9 mouse cellular contexts compared by ENCODE assay signal in the genomic region with DNA sequence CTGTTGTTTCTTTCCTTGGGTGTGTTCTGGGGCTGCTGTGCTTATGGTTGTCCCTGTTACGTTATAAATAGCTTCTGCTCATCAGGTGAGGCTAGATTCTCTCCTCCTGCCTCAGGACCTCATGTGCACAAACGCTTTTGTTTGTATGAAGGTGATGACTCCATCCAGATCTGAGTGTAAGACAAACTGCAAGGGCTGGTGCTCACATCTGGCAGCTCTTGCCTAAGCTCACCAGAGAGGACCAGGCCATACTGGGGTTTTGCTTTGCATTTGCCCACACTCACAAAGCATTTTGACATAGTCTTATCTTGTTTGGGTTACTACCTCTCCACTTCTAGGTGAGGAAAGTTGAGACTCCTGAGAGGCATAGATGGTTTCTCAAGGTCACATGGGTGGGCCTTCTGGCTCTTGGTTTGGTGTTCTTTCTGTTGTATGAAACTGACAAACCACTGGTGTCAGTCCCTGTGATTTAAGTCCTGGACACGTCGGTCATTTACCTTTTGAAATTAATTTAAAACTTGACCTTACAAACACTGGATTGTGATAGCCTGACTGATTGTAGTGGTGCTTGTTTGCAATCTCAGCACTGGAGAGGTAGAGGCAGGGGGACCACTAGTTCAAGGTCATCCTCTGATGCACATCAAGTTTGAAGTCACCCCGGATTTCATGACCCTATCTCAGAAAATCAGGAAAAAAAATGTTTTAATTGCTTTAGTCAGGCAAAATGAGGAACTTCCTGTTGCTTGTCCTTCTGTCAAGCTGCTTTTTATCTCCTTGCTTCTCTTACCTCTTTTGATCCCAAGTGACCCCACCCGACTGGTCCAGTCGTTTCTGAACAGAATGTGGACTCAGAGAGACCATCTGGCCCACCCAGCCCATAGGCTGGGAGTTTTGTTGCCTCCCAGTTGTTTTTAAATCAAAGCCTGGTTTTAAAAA. TPM values are rescaled to one million over a fixed set of nuclear protein-coding genes. Genes with fewer than 3 reads are reported as not detected.
DNase-seq lines count a peak whose midpoint lies in the region; ATAC-seq and TF ChIP-seq lines count a peak whose summit lies in the region.
"Had no signal": no experiment of that assay in that cellular context is flagged by ENCODE, and none has a peak within 500 bp of the region (broad histone marks: within the 10 kb centered on the region; RNA-seq: fewer than 3 reads in every experiment).

No protein-coding gene starts in this region.

- H3K9ac ChIP-seq in heart, embryonic 15.5 days = peak overlapping the region; percentile 89; the same call in 1 of the 2 replicates
- peak overlapping the region; percentile 79 for H3K9ac ChIP-seq in midbrain, embryonic 11.5 days (ENCODE audit: low read length)

- no peak for DNase-seq in heart, postnatal 25 days (ENCODE audit: low spot score)
- DNase-seq in hindbrain, embryonic 10.5 days (ENCODE audit: low spot score) = no peak
- peak; percentile 73 for DNase-seq in midbrain, embryonic 11.5 days (ENCODE audit: low spot score, missing footprints)
- no peak for DNase-seq in right cerebral cortex, adult 18-20 months
- DNase-seq in thymus, postnatal 14 days = no peak
- DNase-seq in spleen, postnatal 14 days (ENCODE audit: low spot score in 2 of 2) = no peak
- DNase-seq: right cerebral cortex, postnatal 25 days had no signal

- no peak for TF ChIP-seq CTCF in bone marrow macrophage, adult 2 months (IDR thresholded peaks at IDR 0.05; ENCODE audit: low read depth, low read length)

- no peak for TF ChIP-seq POLR2A in bone marrow macrophage, adult 2 months (IDR thresholded peaks at IDR 0.05; ENCODE audit: borderline replicate concordance, low read depth, low read length)

- no peaks in the 10 kb centered on the region for H3K27me3 ChIP-seq in heart, embryonic 15.5 days
- peaks cover 6% of the 10 kb centered on the region; the same call in 1 of the 2 replicates for H3K27me3 ChIP-seq in hindbrain, embryonic 10.5 days (ENCODE audit: insufficient read depth, poor library complexity, severe bottlenecking)
- no peaks in the 10 kb centered on the region for H3K27me3 ChIP-seq in midbrain, embryonic 11.5 days (ENCODE audit: control insufficient read depth, insufficient read depth, low read length)

- 59% methylated on average over 7 of the region's 7 CpGs for WGBS in heart, embryonic 15.5 days
- WGBS in hindbrain, embryonic 10.5 days = 77% methylated on average over 7 of the region's 7 CpGs
- WGBS in midbrain, embryonic 11.5 days = 81% methylated on average over 7 of the region's 7 CpGs

- H3K36me3 ChIP-seq in heart, embryonic 15.5 days = peaks cover 29% of the 10 kb centered on the region; the same call in 1 of the 2 replicates
- peaks cover 31% of the 10 kb centered on the region for H3K36me3 ChIP-seq in hindbrain, embryonic 10.5 days
- H3K36me3 ChIP-seq in midbrain, embryonic 11.5 days (ENCODE audit: control insufficient read depth, insufficient read depth, low read length) = peaks cover 5% of the 10 kb centered on the region; the same call in 1 of the 2 replicates

- intact Hi-C loops in heart, postnatal 25 days (cut with DNase I) = loop anchor here (5.0 kb wide), 1 partner anchor 44 kb away; a partner anchor contains a TSS

- 0 out of 2 replicates have a peak overlapping the region, but pooled peaks have one; percentile 17 for H3K27ac ChIP-seq in heart, embryonic 15.5 days
- H3K27ac ChIP-seq in bone marrow macrophage, adult 2 months (ENCODE audit: insufficient read depth, low read depth, low read length) = peak overlapping the region; percentile 68
- H3K27ac ChIP-seq in hindbrain, embryonic 10.5 days = no peak overlapping the region
- no peak overlapping the region for H3K27ac ChIP-seq in midbrain, embryonic 11.5 days (ENCODE audit: low read depth, low read length)

- H3K4me2 ChIP-seq in heart, embryonic 15.5 days = peak overlapping the region; percentile 82
- H3K4me2 ChIP-seq in midbrain, embryonic 11.5 days = peak overlapping the region; percentile 90

- no peak for ATAC-seq in heart, embryonic 15.5 days (replicated peaks; ENCODE audit: insufficient number of reproducible peaks, insufficient read depth, low FRiP score, low read depth)
- no peak for ATAC-seq in midbrain, embryonic 11.5 days (ENCODE audit: low FRiP score)

- H3K4me3 ChIP-seq in heart, embryonic 15.5 days = peak overlapping the region; percentile 83; the same call in 1 of the 2 replicates
- H3K4me3 ChIP-seq in bone marrow macrophage, adult 2 months (ENCODE audit: insufficient read depth, low read length) = peak overlapping the region; percentile 83; the same call in 1 of the 2 replicates
- peak overlapping the region; percentile 88 for H3K4me3 ChIP-seq in hindbrain, embryonic 10.5 days
- H3K4me3 ChIP-seq in midbrain, embryonic 11.5 days (ENCODE audit: low read depth, low read length) = no peak overlapping the region; the same call in 1 of the 2 replicates

- no peaks in the 10 kb centered on the region for H3K9me3 ChIP-seq in heart, embryonic 15.5 days (replicated peaks)
- H3K9me3 ChIP-seq in hindbrain, embryonic 10.5 days = no peaks in the 10 kb centered on the region
- no peaks in the 10 kb centered on the region for H3K9me3 ChIP-seq in midbrain, embryonic 11.5 days (ENCODE audit: control insufficient read depth, low read length)

- H3K4me1 ChIP-seq in heart, embryonic 15.5 days (replicated peaks) = peaks cover 33% of the 10 kb centered on the region
- H3K4me1 ChIP-seq in bone marrow macrophage, adult 2 months (ENCODE audit: control insufficient read depth, insufficient read depth, low read length) = peaks cover 38% of the 10 kb centered on the region
- H3K4me1 ChIP-seq in hindbrain, embryonic 10.5 days (replicated peaks) = peaks cover 46% of the 10 kb centered on the region
- peaks cover 23% of the 10 kb centered on the region for H3K4me1 ChIP-seq in midbrain, embryonic 11.5 days (ENCODE audit: control insufficient read depth, insufficient read depth, low read length)

RNA-seq across cellular contexts. Expression of a gene that starts 10.7 kb away (rescaled TPM):
- 22.9 and 25.9 TPM in 2 replicates for polyA plus RNA-seq in heart, embryonic 15.5 days (2015; fragmentation: Nextera tagmentation; extraction: Ambion mirVana)
- 100 to 1,000 TPM in 1 of 2 experiments, 10 to 100 TPM in 1; 64.1 to 135 TPM for total RNA-seq in heart, postnatal 25 days (2021)
- polyA plus RNA-seq in bone marrow macrophage, adult 2 months (2012; ENCODE audit: insufficient read depth, insufficient read length, missing spikeins) = 69.3 and 74.1 TPM in 2 replicates
- polyA plus RNA-seq in hindbrain, embryonic 10.5 days (2016; fragmentation: Nextera tagmentation; extraction: Ambion mirVana) = 16.4 and 19.4 TPM in 2 replicates
- 11.0 and 12.9 TPM in 2 replicates for polyA plus RNA-seq in midbrain, embryonic 11.5 days (2014; fragmentation: Nextera tagmentation; extraction: Ambion mirVana)

RNA-seq across cellular contexts. Expression of a gene that starts 45.6 kb away (rescaled TPM):
- polyA plus RNA-seq in heart, embryonic 15.5 days (2015; fragmentation: Nextera tagmentation; extraction: Ambion mirVana) = 15.8 and 17.6 TPM in 2 replicates
- 10 to 100 TPM; 66.9 to 95.5 TPM for total RNA-seq in heart, postnatal 25 days (2021)
- polyA plus RNA-seq in bone marrow macrophage, adult 2 months (2012; ENCODE audit: insufficient read depth, insufficient read length, missing spikeins) = 35.4 and 35.8 TPM in 2 replicates
- polyA plus RNA-seq in hindbrain, embryonic 10.5 days (2016; fragmentation: Nextera tagmentation; extraction: Ambion mirVana) = 18.6 and 19.1 TPM in 2 replicates
- 10.4 and 12.9 TPM in 2 replicates for polyA plus RNA-seq in midbrain, embryonic 11.5 days (2014; fragmentation: Nextera tagmentation; extraction: Ambion mirVana)

RNA-seq across cellular contexts. Expression of a gene that starts 58.7 kb away (rescaled TPM):
- 70.5 and 97.6 TPM in 2 replicates for polyA plus RNA-seq in heart, embryonic 15.5 days (2015; fragmentation: Nextera tagmentation; extraction: Ambion mirVana)
- total RNA-seq in heart, postnatal 25 days (2021) = 10 to 100 TPM; 29.7 to 38.0 TPM
- 45.5 and 51.6 TPM in 2 replicates for polyA plus RNA-seq in bone marrow macrophage, adult 2 months (2012; ENCODE audit: insufficient read depth, insufficient read length, missing spikeins)
- 212 and 249 TPM in 2 replicates for polyA plus RNA-seq in hindbrain, embryonic 10.5 days (2016; fragmentation: Nextera tagmentation; extraction: Ambion mirVana)
- polyA plus RNA-seq in midbrain, embryonic 11.5 days (2014; fragmentation: Nextera tagmentation; extraction: Ambion mirVana) = 179 and 197 TPM in 2 replicates

RNA-seq across cellular contexts. Expression of a gene that starts 59.1 kb away (rescaled TPM):
- polyA plus RNA-seq in heart, embryonic 15.5 days (2015; fragmentation: Nextera tagmentation; extraction: Ambion mirVana) = 610 and 636 TPM in 2 replicates
- total RNA-seq in heart, postnatal 25 days (2021) = 1,000 to 10,000 TPM; 2,060 to 2,092 TPM
- polyA plus RNA-seq in bone marrow macrophage, adult 2 months (2012; ENCODE audit: insufficient read depth, insufficient read length, missing spikeins) = 79.8 and 97.0 TPM in 2 replicates
- 157 and 175 TPM in 2 replicates for polyA plus RNA-seq in hindbrain, embryonic 10.5 days (2016; fragmentation: Nextera tagmentation; extraction: Ambion mirVana)
- polyA plus RNA-seq in midbrain, embryonic 11.5 days (2014; fragmentation: Nextera tagmentation; extraction: Ambion mirVana) = 155 and 165 TPM in 2 replicates

Comparison
In these comparisons a context has a peak if more than half of its experiments do, and no peak if none do; other contexts are left out.
1. H3K27ac ChIP-seq: peak in heart, embryonic 15.5 days (single experiment) and bone marrow macrophage, adult 2 months (single experiment); none in hindbrain, embryonic 10.5 days (single experiment) and midbrain, embryonic 11.5 days (single experiment).